Mouse (Mus musculus) bone marrow, adult 2 months (tissue): ENCODE data around the gene Zfp78.

Experiments
- CTCF ChIP-seq: fragments of 200-500 bp; IDR thresholded peaks from 2 replicates; pipeline ENCODE4 v1.5.1; 2011; ENCODE audit warnings: low read length, control low read depth; ENCODE audit not compliant: control insufficient read depth, insufficient read depth
- POLR2A ChIP-seq: fragments of 200-500 bp; IDR thresholded peaks from 2 replicates; pipeline ENCODE4 v1.6.1; 2011; ENCODE audit warnings: low read depth, mild to moderate bottlenecking, control low read depth, low read length, borderline replicate concordance; ENCODE audit not compliant: control insufficient read depth

DNA sequence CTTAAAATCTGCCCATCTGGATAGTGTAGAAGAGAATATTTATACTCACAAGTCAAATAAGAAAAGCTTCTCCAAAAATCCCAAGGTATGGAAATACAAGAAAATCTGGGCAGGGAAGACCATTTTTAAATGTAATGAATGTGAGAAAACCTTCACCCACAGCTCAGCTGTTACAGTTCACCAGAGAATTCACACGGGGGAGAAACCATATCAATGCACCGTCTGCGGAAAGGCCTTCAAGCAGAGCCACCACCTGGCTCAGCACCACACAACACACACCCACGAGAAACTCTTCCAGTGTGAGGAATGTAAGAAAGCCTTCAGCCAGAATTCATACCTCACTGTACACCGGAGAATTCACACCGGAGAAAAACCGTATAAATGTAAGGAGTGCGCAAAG lies 15.4 kb downstream of the Zfp78 start:
- TF ChIP-seq CTCF (no peak), POLR2A (no peak)
